Mouse (Mus musculus): ENCODE data around the gene Dpp9. TPM values are rescaled to one million over a fixed set of nuclear protein-coding genes. Genes with fewer than 3 reads are reported as not detected.

Dpp9 gene
- total RNA-seq, 1 experiment from 2014 or later: 14.5 TPM

DNA sequence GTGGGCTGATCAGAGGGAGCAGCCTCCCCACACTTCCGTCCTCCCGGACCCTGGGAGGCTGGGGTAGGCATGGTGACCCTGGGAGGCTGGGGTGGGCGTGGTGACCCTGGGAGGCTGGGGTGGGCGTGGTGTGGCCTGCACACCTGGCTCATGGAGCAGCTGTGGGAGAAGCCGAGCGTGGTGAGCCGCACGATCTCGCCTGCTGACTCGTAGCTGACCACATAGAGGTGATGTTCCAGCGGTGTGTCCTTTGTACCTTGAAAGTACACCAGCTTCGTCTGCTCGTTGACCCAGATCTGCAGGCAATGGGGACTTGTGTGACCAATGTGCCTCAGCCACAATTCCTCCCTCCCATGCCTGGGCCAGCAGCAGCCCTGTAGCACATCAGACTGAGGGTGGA lies 23.9 kb downstream of the Dpp9 start:
- ATAC-seq (ENCODE audit: extremely low read depth, insufficient number of reproducible peaks, low FRiP score, poor library complexity, severe bottlenecking): no peak

DNA sequence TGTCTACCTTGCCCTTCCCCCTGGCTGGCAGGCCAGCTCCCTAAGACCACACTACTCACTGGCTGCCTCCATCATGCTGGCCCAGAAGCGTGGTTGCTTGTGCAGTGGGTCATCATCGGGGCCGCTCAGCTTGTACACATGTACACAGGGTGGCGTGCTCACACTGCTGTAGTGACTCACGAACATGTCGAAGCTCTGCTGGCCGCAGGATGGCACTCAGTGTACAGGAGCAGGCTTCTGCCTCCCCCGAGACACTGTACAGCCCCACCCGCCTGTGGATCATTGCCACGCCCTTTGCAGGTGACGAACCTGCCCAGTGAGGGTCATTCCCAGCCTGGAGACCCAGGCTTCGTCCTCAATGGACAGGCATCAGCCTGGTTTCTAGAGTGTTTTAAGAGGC lies 24.3 kb downstream of the Dpp9 start:
- no peak for ATAC-seq (ENCODE audit: extremely low read depth, insufficient number of reproducible peaks, low FRiP score, poor library complexity, severe bottlenecking)

DNA sequence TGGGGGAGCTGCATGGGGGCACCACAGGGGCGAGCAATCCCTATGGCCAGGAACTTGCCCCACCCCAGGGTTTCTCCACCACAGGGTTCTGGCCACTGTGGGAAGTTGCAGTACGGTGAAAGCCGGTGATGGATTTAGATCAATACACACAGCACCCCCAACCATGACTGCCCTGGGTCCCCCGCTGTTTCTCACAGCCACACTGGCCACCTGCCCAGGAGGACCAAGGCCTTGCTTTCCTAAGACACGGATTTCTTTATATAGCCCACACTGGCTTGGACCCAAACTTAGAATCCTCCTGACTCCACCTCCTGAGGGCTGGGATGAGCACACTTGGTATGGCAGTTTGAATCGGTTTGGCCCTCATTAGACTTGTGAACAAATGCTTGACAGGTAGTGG lies 27.4 kb downstream of the Dpp9 start:
- no peak for ATAC-seq (ENCODE audit: extremely low read depth, insufficient number of reproducible peaks, low FRiP score, poor library complexity, severe bottlenecking)

DNA sequence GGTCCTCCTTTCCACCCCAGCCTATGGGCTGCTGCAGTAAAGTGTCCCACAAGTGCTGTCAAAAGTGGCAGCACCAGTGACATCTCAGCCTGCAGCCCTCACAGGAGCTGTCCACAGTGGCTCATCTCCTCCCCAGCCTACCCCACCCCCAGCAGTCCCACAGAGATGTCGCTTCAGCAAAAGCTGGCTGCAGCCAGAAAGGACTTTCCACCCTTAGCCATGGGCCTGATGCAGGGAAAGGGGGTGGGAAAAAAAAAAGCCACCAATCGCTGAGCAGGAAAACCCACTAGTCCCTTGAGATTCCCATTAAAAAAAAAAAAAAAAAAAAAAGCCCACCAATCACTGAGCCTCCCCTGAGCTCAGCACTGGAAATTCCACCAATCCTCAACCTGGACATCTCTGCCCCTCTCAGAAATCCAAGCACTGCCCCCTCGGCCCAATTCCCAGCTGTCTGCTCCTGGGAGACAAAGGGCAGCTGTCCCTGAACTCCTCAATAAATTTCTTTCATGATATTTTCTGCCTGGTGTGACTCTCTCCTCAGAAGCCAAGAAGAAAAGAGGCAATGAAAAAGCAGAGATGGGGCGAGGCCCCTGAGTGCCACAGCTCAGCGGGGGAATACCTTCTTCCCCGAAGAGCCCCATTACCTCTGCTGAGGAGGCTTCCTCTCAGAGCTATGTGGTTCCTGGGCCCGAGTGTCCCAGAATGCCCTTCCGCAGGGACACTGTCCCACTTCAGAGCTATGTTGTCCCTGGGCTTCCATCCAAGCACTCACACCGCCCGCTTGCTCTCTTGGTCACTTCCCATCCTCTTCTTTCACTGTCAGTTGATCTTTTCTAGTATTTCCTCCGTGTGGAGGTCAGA lies 33.2 kb downstream of the Dpp9 start:
- no peak for ATAC-seq (ENCODE audit: extremely low read depth, insufficient number of reproducible peaks, low FRiP score, poor library complexity, severe bottlenecking)

DNA sequence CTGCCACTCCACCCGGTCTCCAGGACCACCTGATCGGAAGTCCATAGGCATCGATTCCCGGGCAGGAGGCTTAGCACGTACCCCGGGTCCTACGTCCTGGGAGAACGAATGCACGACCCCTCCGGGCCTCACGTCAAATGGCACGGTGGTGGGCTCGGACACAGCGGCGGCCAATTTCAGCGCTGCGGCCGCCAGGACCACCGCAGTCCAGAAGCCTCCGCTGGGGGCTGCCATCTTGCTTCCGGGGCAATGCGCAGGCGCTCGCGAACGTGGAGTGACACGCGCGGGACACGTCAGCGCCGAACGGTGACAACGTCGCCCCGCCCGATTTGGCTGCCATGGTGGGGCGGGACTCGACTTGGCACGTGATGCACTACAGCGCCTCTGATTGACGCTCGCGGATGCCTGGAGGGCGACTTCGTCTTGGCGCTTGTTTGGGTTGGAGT lies 35.0 kb downstream of the Dpp9 start, which contains the start of gene Mydgf:
Gene Mydgf, minus strand, starts transcription at position 263 of the 446 bp plus-strand sequence.
- peak; percentile 95 for ATAC-seq (ENCODE audit: extremely low read depth, insufficient number of reproducible peaks, low FRiP score, poor library complexity, severe bottlenecking)

DNA sequence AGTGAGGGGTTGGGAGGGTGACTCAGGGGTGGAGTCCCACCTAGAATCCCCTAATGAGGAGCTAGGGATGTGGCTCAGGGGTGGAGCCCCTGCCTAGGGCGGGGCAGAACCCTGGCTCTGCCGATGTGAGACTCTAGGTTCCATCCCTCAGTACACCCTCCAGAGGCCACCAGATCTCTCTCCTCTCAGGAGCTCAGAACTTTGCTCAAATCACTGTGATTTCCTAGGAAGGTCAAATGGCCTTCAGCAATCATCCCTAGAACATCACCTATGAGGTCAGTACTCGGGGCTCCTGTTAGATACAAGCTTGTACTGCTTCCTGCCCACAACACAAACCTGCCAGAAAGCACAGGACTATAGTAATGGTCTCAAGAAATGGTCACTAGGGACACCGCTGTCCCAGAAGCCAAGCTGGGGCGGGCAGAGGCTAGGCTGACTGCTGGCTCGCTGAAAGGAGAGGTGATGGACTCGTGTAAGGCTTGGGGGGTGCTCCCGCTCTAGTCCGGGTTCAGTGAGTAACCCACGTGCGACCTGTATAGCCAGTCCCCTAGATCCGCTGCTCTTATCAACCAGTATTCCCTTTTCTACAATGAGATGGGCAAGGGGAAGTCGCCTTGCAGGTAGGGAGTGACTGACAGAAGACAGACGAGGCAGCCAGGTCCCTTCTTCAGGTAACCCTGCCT lies 35.6 kb downstream of the Dpp9 start:
- ATAC-seq (ENCODE audit: extremely low read depth, insufficient number of reproducible peaks, low FRiP score, poor library complexity, severe bottlenecking): no peak

DNA sequence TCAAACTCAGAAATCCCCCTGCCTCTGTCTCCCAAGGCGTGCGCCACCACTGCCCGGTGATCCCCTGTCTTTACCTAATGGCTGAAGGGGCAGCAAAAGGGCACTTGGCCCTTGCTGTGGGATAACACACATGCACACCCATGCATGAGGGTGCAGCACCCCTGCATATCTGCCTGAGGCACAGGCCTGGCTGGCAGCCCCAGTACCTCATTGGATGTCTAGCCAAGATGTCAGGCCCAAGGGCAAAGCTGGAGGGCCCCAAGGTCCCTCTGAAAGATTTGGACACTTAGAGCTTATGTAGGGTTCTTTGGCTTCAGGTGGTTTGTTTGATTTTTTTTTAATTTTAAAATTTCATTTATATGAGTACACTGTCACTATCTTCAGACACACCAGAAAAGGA lies 43.3 kb downstream of the Dpp9 start:
- ATAC-seq (ENCODE audit: extremely low read depth, insufficient number of reproducible peaks, low FRiP score, poor library complexity, severe bottlenecking): no peak

DNA sequence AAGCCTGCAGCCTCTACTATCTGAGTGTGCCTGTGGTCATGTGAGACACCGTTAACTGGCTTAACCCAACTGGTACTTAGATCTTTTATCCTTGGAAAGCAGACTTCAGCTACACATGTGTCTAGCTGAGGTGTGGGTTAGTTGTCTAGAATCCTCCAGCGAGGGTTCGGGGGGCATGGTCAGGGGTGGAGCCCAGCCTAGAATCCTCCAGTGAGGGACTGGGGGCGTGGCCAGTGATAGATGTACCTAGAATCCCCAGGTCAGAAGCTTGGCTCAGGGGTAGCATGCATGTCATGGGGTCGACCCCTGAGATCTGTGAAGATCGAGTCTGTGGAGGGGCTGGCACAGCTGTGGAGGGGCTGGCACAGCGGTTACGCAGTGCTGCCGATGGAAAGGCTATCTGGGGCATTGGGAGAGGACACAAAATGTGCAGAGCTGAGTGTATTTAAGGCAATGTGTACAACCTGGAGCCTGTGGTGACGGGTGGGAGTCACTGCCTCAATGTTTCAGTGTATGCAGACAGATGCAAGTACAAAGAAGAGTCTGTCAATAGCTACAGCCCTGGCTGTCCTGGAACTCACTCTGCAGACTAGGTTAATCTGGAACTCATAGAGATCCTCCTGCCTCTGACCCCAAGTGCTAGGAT lies 45.2 kb downstream of the Dpp9 start:
- no peak for ATAC-seq (ENCODE audit: extremely low read depth, insufficient number of reproducible peaks, low FRiP score, poor library complexity, severe bottlenecking)

DNA sequence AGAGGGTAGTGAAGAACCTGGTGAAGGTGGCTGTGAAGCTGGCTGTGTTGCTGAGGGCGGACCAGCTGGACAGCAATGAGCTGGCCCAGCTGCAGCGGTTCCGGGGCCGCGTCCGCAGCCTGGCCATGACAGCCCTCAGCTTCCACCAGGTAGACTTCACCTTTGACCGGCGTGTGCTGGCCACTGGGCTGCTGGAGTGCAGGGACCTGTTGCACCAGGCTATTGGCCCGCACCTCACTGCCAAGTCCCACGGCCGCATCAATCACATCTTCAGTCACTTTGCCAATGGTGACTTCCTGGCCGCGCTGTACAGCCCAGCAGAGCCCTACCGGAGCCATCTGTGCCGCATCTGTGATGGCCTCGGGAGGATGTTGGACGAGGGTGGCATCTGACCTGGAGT lies 46.8 kb downstream of the Dpp9 start:
- ATAC-seq (ENCODE audit: extremely low read depth, insufficient number of reproducible peaks, low FRiP score, poor library complexity, severe bottlenecking): no peak

DNA sequence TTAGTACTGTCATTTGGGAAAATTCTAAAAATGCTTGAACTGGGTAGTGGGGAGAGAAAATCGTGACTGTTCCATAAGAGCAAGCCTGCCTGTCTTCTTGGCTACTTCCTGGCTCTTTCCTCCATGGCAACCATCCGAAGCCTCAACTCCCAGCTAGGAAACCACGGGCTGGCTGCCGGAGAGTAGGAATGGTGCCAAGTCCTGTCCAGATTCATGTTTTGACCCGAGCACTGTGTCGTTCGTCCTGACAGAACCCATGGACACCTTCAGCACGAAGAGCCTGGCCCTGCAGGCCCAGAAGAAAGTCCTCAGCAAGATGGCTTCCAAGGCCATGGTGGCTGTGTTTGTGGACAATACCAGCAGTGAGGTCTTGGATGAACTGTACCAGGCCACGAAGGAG lies 47.2 kb downstream of the Dpp9 start:
- no peak for ATAC-seq (ENCODE audit: extremely low read depth, insufficient number of reproducible peaks, low FRiP score, poor library complexity, severe bottlenecking)

DNA sequence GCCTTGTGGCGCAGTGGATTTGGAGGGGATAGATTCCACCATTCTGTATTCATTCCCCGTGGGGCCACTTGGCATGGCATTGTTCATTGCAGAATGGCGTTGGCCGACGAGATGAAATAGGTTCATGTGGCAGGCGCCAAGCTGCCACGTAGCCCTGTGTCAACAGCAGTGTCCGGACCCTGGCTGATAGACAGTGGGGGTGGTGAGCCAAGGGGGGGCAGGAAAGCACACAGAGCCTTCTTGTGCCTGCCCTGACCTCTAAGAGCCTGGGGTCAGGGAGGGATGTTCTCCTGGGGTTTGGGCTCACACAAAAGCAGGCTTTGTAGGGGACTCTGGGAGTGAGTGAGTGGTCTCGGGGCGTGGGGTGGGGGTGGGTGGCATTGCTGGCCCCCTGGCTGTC lies 48.1 kb downstream of the Dpp9 start:
- no peak for ATAC-seq (ENCODE audit: extremely low read depth, insufficient number of reproducible peaks, low FRiP score, poor library complexity, severe bottlenecking)

DNA sequence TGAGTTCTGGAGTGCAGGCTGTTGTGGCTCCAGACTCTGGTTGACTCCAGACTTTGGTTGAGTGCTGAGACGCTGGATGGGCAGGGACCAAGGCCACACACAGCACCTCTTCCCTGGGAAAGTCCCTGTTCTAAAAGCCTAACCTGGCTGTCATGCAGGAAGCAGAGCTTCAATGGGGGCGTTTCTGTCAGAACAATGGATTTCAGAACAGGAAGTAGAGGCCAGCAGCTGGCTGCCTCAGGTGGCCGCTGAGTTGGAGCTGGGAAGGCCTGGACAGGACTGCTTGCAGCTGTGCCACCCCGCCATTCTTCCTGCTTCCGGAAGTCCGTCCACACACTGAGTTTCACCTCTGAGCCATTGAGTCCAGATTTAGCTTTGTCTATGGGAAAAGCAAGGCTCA lies 48.9 kb downstream of the Dpp9 start:
- no peak for ATAC-seq (ENCODE audit: extremely low read depth, insufficient number of reproducible peaks, low FRiP score, poor library complexity, severe bottlenecking)

DNA sequence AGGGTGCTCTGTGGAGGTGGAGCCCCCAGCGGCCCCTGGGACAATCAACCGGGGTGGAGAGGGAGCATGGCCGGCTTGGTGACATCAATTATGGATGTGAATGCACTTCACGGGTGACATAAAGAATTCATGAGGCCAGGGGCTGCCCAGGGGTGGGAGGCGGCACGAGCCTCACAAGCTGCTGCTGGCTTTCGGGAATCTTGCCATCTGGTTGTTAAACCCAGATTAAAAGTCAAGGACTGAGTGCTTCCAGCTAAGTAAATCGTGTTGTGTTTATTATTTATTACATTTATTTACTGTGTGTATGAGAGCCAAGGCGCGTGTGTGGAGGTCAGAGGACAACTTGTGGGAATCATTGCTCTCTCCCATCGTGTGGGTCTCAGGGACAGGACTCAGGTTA lies 53.0 kb downstream of the Dpp9 start:
- no peak for ATAC-seq (ENCODE audit: extremely low read depth, insufficient number of reproducible peaks, low FRiP score, poor library complexity, severe bottlenecking)

DNA sequence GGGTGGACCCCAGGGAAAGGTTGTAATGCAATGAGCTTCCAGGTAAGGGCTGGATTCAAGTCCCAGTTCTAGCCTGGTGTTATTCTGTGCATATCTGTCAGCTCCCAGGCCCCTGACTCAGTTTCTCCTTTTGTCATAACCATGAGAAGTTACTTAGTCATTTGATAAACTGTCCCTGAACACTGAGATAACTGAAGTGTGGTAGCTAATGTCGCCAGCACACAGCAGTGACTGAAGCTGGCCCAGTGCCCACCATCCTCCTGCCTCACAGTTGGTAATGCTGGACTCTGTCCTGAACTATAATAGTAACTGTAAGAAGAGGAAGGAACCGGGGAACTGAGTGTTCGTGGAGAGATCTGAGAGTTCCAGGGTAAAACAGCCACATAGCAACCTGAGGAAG lies 54.2 kb downstream of the Dpp9 start:
- no peak for ATAC-seq (ENCODE audit: extremely low read depth, insufficient number of reproducible peaks, low FRiP score, poor library complexity, severe bottlenecking)

DNA sequence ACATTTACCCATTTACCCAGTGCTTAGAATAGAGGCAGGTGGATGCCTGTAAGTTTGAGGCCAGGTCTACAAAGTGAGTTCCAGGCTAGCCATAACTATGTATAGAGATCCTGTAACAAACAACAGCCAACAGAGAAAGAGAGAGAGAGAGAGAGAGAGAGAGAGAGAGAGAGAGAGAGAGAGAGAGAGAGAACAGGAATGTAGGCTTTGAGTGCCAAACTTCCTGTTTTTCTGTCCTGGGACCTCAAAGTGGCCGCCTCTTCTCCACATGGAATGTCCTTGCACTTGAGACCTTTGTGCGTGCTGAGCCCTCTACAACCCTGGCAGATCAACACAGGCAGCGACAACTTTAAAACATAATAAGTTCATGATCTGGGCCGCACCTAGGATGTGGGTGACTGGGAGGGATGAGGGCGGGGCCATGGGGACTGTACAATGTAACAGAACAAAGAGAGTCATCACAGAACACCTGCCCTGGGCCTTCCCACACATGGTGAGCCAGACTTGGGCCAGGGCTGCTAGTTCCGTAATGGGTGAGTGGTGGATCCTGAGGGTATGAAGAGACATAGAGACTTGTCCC lies 55.1 kb downstream of the Dpp9 start:
- ATAC-seq (ENCODE audit: extremely low read depth, insufficient number of reproducible peaks, low FRiP score, poor library complexity, severe bottlenecking): no peak

DNA sequence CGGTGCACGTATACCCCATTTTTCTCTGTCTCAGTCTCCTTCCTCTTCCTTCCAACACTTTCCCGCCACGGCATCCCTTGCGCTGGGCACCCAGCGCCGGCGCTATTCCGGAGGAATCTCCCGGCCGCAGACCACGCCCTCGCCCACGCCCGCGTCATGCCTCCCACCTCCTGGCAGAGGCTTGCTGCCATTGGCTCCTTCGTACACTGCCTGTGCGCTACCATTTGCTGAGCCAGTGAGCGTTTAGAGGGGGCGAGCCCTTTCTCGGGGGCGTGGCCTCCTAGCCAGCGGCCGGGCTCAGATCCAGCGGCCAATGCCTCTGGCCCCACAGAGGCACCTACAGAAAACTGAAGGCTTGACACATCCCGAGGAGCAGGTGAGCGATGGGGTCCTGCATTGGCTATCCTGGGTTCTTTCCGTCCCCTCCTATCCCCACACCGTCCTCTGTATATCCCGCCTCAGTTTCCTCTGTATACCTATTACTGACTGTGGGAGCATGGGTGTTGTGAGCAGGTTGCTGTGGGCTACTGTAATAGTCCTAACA lies 56.4 kb downstream of the Dpp9 start, which contains the start of gene Tnfaip8l1:
Gene Tnfaip8l1, plus strand, starts transcription at position 247 of the 544 bp plus-strand sequence.
- peak; percentile 95 for ATAC-seq (ENCODE audit: extremely low read depth, insufficient number of reproducible peaks, low FRiP score, poor library complexity, severe bottlenecking)

DNA sequence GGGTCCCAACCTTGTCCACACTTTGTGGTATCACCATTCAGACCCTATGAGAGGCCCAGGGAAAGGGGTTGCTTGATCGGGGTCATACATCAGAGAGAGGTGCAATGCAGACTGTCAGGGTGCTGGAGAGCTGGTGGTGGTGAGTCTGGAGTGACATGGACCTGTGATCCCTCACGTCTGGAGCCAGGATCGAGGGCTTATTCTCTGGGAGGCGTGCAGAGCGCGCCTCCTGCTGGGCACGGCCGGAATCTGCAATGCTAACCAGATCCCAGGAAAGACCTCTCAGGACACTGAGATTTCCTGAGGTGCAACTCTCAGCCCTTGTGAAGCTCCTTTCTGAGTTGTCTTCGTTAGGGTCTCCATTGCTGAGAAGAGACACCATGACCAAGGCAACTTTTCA lies 59.0 kb downstream of the Dpp9 start:
- no peak for ATAC-seq (ENCODE audit: extremely low read depth, insufficient number of reproducible peaks, low FRiP score, poor library complexity, severe bottlenecking)

DNA sequence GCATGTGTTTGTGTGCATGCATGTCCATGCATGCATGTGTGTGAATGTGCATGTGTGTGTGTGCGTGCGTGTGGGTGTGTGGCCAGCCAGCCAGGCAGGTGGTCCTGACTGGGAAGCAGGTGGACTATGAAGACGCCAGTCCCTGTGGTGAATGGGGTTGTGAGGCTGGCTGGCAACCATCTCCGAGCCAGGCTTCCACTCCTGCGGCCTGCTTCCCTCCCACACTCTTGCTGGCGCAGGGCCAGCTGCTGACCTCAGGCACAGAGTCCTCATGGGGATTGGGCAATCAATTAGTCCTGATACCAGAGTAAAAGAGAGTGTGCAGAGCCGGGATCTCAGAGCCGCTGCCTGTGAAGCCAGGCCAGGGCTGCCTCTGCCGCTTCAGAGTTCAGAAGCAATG lies 65.1 kb downstream of the Dpp9 start:
- no peak for ATAC-seq (ENCODE audit: extremely low read depth, insufficient number of reproducible peaks, low FRiP score, poor library complexity, severe bottlenecking)

DNA sequence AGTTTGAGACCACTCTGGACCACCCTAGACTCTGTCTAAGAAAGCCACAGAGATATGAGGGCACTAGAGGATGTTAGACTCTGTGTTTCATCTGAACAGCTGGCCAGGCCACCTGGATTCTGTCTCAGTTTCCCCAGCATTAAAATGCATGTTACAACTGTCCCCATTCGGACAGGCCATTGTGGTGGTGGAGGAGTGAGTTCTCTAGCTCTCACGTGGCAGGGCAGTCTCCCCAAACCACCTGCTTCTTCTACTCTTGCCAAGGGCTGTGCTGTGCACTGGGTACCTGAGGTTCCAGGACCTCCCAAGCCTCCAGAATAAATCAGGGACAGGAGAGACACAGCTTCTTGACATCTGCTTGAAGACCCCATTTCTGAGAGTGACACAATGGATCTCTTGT lies 68.8 kb downstream of the Dpp9 start:
- ATAC-seq (ENCODE audit: extremely low read depth, insufficient number of reproducible peaks, low FRiP score, poor library complexity, severe bottlenecking): no peak
